Mouse (Mus musculus): ENCODE data around the gene Exph5. TPM values are rescaled to one million over a fixed set of nuclear protein-coding genes. Genes with fewer than 3 reads are reported as not detected.
A peak's percentile ranks its signal among the peaks of the same experiment; 100 is the strongest.

Exph5 gene
- polyA plus RNA-seq, 1 experiment from 2014 or later: 2.6 TPM

DNA sequence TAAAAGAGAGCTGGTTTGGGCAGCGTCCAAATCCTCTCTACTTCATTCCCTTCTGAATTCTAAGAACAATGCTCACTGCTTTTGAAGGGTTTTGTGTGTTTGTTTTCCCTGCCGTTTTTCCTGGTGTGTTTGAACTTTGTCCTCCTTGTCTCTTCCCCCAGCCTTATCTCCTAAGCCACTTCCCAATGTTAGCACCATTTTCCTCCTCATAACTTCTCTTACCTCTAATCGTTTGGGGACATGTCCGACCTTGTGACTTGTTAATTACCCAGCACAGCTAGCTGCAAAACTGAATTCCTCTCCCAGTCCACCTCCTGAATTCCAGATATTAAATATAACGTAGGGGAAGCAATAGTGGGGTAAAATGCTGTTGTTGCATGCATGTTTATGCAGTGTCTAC, 76.1 kb downstream of the Exph5 start:
- WGBS: 55% methylated on average over 5 of the region's 5 CpGs
- no peaks in the 10 kb centered on the region for H3K9me3 ChIP-seq
- H3K4me1 ChIP-seq: no peaks in the 10 kb centered on the region
- no peak overlapping the region for H3K9ac ChIP-seq
- H3K36me3 ChIP-seq: no peaks in the 10 kb centered on the region
- ATAC-seq (ENCODE audit: insufficient number of reproducible peaks, low FRiP score, low TSS enrichment, low read depth): no peak
- H3K27me3 ChIP-seq: no peaks in the 10 kb centered on the region
- H3K27ac ChIP-seq: no peak overlapping the region
- H3K4me3 ChIP-seq: no peak overlapping the region
- no peak overlapping the region for H3K4me2 ChIP-seq

DNA sequence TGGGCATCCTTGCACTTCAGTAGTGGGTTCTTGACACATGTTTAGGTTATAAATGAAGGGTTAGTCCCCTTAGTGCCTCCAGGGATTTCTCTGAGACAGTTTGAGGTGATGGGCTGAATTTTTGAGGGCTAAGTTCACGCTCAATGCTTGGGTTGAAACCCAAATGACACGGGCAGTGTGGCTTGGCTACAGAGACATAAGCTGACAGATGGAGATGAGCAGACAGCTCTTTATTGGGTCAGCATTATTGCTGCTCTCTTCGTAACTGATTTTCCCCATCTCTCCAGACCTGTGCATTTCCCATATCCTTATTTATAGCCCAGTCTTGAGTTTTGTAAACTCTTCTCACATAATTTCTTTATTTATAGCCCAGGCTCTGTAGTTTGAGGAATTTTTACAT, 76.7 kb downstream of the Exph5 start:
- no peaks in the 10 kb centered on the region for H3K36me3 ChIP-seq
- 78% methylated on average over 3 of the region's 3 CpGs for WGBS
- H3K27ac ChIP-seq: no peak overlapping the region
- H3K9ac ChIP-seq: no peak overlapping the region
- H3K4me3 ChIP-seq: no peak overlapping the region
- H3K9me3 ChIP-seq: no peaks in the 10 kb centered on the region
- H3K27me3 ChIP-seq: no peaks in the 10 kb centered on the region
- no peaks in the 10 kb centered on the region for H3K4me1 ChIP-seq
- ATAC-seq (ENCODE audit: insufficient number of reproducible peaks, low FRiP score, low TSS enrichment, low read depth): no peak
- no peak overlapping the region for H3K4me2 ChIP-seq

DNA sequence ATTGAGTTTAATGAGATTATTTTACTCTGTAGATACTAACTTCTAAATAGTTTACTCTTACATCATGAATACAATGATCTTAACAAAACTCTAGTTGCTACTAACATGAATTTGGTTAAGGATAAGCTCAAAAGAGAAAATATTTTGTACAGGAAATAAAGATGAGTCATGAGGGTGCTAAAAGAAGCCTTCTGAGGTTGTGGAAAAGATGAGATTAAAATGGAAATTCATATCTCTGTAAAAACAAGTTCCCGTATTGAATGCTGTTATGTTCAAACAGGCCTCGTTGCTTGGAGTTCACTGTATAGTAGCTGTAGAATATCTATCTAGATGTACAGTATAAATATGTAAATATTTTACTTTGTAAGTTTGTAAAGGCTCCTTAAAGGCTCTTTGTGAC, 79.1 kb downstream of the Exph5 start:
- H3K4me3 ChIP-seq: no peak overlapping the region
- H3K36me3 ChIP-seq: no peaks in the 10 kb centered on the region
- H3K27me3 ChIP-seq: no peaks in the 10 kb centered on the region
- peaks cover 4% of the 10 kb centered on the region; the same call in 1 of the 2 replicates for H3K4me1 ChIP-seq
- WGBS: 83% methylated on average over 2 of the region's 2 CpGs
- H3K4me2 ChIP-seq: no peak overlapping the region
- H3K27ac ChIP-seq: no peak overlapping the region
- H3K9me3 ChIP-seq: no peaks in the 10 kb centered on the region
- H3K9ac ChIP-seq: no peak overlapping the region
- no peak for ATAC-seq (ENCODE audit: insufficient number of reproducible peaks, low FRiP score, low TSS enrichment, low read depth)

DNA sequence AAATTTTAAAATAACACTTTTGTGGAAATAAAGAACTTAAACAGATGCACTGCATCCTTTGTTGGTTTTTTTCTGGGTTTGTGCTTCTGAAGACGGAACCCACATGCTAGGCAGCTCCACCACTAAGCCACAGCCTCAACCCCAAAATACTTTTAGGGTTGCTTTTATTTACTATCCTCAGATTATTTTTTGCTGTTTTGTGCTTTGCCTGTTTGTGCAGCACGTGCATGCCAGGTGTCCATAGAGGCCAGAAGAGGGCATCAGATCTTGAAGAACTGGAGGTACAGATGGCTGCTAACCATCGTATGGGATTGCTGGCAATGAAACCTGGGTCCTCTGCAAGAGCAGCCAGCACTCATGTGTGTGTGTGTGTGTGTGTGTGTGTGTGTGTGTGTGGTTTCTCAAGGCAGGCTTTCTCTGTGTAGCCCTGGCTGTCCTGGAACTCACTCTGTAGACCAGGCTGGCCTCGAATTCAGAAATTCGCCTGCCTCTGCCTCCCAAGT, 79.7 kb downstream of the Exph5 start:
- WGBS: 81% methylated on average over 5 of the region's 5 CpGs
- no peak for ATAC-seq (ENCODE audit: insufficient number of reproducible peaks, low FRiP score, low TSS enrichment, low read depth)
- no peak overlapping the region for H3K9ac ChIP-seq
- no peaks in the 10 kb centered on the region for H3K9me3 ChIP-seq
- no peak overlapping the region for H3K27ac ChIP-seq
- no peak overlapping the region for H3K4me2 ChIP-seq
- H3K27me3 ChIP-seq: no peaks in the 10 kb centered on the region
- no peaks in the 10 kb centered on the region for H3K36me3 ChIP-seq
- H3K4me3 ChIP-seq: no peak overlapping the region
- peaks cover 7% of the 10 kb centered on the region; the same call in 1 of the 2 replicates for H3K4me1 ChIP-seq

DNA sequence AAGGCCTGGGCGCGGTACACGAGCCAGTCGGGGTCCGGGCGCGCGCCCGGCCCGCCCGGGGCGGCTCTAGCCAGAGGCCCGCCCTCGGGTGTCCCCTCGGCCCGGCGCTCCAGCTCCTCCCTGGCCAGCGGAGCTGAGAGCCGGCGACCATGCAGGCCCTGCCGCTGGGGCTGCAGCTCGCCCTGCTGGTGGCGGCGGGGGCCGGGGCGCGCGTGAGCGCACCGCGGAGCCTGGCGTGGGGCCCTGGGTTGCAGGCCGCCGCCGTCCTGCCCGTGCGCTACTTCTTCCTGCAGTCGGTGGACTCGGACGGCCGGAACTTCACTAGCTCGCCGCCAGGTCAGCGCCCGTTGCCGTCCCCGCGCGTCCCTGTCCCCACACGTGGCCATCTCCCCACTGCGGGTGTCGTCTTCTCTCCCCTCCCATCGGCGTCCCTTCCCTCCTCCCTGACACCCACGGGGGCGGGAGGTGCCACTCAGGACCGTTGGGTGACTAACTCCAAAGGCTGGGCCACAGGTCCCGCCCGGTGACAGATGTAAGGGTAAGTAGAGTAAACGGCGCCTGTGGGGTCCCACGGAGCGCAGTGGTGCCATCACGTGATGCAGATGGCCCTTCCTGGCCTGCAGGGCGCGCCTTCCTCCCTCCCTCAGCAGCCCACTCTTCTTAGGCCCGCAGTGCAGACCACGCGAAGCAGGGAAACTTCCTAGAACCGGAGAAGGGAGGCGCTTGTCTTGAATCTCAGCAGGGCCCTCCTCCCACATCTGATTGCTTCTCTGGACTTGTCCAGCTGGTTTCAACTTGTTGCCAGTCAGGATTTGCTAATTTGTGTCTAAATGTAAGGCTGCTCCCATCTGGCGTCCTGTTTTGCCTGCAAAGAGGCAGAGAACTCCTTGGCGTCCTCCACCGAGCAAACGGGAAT, 82.7 kb downstream of the Exph5 start, which contains the start of gene Kdelc2:
TSS of gene Kdelc2 (plus strand) at position 75 of the 916 bp plus-strand sequence.
- Histone ChIP-seq H3K4me1 (peaks cover 7% of the 10 kb centered on the region; the same call in 1 of the 2 replicates), H3K9me3 (no peaks in the 10 kb centered on the region), H3K27ac (peak within 1 kb of the TSS; percentile 99), H3K9ac (peak within 1 kb of the TSS; percentile 97), H3K4me3 (peak within 1 kb of the TSS; percentile 76), H3K36me3 (0 out of 2 replicates have a peak, but pooled peaks cover 3% of the 10 kb centered on the region), H3K27me3 (no peaks in the 10 kb centered on the region), H3K4me2 (peak within 1 kb of the TSS; percentile 69)
- peak; percentile 94 for ATAC-seq (ENCODE audit: insufficient number of reproducible peaks, low FRiP score, low TSS enrichment, low read depth)
- WGBS: under 1% methylated on average over 69 of the region's 75 CpGs

DNA sequence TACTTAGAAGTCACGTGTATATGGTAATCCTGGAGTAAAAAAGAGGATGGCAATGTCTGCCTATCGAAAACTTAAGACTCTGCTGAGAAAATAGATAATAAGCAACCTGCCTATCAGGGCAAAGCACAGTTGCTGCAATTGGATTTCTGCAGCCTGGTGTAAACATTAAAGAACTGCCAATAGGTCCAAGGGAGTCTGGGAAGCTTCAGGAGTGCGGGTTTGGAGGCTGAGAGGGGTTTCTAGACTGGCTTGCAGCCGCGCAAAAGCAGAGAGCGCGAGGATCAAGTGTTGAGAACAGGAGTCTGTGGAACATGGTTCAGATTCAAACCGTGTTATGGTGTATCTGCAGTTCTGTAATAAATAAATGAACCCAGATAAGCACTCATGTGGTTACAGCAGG, 83.4 kb downstream of the Exph5 start:
- 0 out of 2 replicates have a peak, but pooled peaks have one; percentile 15 for ATAC-seq (ENCODE audit: insufficient number of reproducible peaks, low FRiP score, low TSS enrichment, low read depth)
- H3K27ac ChIP-seq: peak overlapping the region; percentile 99
- H3K9ac ChIP-seq: 0 out of 2 replicates have a peak overlapping the region, but pooled peaks have one; percentile 97
- H3K27me3 ChIP-seq: no peaks in the 10 kb centered on the region
- H3K4me2 ChIP-seq: peak overlapping the region; percentile 69
- 8% methylated on average over 8 of the region's 8 CpGs for WGBS
- H3K36me3 ChIP-seq: 0 out of 2 replicates have a peak, but pooled peaks cover 6% of the 10 kb centered on the region
- no peaks in the 10 kb centered on the region for H3K9me3 ChIP-seq
- H3K4me3 ChIP-seq: peak overlapping the region; percentile 76
- H3K4me1 ChIP-seq: peaks cover 7% of the 10 kb centered on the region; the same call in 1 of the 2 replicates

DNA sequence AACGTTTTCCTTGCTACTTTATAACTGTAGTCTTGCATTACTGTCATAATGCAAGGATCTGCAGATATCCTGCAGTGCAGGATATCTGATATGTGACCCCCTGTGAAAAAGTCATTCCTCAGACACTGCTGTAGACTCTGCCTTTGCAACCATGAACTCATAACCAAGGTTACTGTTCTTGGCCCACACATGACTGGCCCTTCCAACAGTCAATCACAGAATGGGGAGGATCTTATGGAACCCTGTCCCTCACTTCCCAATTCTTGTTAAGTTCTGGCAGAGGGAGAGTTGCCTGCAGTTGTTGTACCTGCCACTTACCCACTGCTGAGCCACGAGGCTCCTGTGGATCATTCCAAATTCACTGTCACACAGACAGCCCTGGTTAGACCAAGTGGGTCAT, 86.0 kb downstream of the Exph5 start:
- Histone ChIP-seq H3K9ac (no peak overlapping the region), H3K4me1 (peaks cover 7% of the 10 kb centered on the region; the same call in 1 of the 2 replicates), H3K27ac (no peak overlapping the region), H3K36me3 (peaks cover 12% of the 10 kb centered on the region), H3K27me3 (no peaks in the 10 kb centered on the region), H3K4me2 (no peak overlapping the region), H3K9me3 (no peaks in the 10 kb centered on the region), H3K4me3 (no peak overlapping the region)
- no peak for ATAC-seq (ENCODE audit: insufficient number of reproducible peaks, low FRiP score, low TSS enrichment, low read depth)
- 54% methylated on average over 2 of the region's 2 CpGs for WGBS

DNA sequence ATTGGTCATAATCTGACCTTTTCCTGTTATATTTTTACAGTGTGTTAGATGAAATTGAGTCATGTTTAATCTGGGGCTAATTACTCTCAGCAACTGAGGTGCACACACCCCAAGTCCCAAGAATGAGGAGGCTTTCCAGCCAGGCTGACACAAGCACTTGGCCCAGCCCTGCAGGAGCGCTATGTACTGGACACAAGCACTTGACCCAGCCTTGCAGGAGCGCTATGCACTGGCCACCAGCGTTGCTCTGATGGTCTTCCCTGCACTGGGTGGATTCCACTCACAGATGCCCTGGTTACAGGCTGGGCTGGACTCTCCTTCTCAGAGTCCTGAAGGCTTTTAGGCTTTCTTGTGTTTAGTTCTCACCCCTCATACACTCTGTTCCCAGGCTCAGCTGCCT, 87.6 kb downstream of the Exph5 start:
- Histone ChIP-seq H3K9me3 (no peaks in the 10 kb centered on the region), H3K9ac (no peak overlapping the region), H3K4me2 (no peak overlapping the region), H3K4me1 (peaks cover 7% of the 10 kb centered on the region; the same call in 1 of the 2 replicates), H3K4me3 (no peak overlapping the region), H3K36me3 (peaks cover 12% of the 10 kb centered on the region), H3K27ac (no peak overlapping the region), H3K27me3 (no peaks in the 10 kb centered on the region)
- no peak for ATAC-seq (ENCODE audit: insufficient number of reproducible peaks, low FRiP score, low TSS enrichment, low read depth)
- 88% methylated on average over 3 of the region's 3 CpGs for WGBS

DNA sequence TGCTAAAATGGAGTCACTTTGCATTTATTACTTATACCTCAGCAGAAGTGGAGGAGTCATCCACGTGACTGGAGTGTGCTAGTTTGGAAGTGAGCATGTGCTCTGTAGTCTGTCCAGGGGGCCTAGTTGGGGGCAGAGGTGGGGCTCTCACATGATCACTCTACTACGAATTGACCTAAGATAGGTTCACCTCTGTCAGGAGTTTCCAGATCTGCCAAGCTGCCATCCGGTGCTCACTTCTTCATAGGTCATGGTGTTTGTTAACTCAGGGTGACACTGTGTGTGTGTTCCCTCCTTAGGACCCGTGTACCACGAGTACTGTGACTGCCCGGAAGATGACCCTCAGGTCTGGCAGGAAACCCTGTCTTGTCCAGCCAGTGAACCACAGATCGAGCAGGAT, 88.7 kb downstream of the Exph5 start:
- H3K4me1 ChIP-seq: peaks cover 5% of the 10 kb centered on the region; the same call in 1 of the 2 replicates
- no peak overlapping the region for H3K9ac ChIP-seq
- no peak for ATAC-seq (ENCODE audit: insufficient number of reproducible peaks, low FRiP score, low TSS enrichment, low read depth)
- no peak overlapping the region for H3K4me3 ChIP-seq
- peaks cover 12% of the 10 kb centered on the region for H3K36me3 ChIP-seq
- no peak overlapping the region for H3K27ac ChIP-seq
- H3K4me2 ChIP-seq: no peak overlapping the region
- no peaks in the 10 kb centered on the region for H3K27me3 ChIP-seq
- 77% methylated on average over 7 of the region's 7 CpGs for WGBS
- H3K9me3 ChIP-seq: no peaks in the 10 kb centered on the region

DNA sequence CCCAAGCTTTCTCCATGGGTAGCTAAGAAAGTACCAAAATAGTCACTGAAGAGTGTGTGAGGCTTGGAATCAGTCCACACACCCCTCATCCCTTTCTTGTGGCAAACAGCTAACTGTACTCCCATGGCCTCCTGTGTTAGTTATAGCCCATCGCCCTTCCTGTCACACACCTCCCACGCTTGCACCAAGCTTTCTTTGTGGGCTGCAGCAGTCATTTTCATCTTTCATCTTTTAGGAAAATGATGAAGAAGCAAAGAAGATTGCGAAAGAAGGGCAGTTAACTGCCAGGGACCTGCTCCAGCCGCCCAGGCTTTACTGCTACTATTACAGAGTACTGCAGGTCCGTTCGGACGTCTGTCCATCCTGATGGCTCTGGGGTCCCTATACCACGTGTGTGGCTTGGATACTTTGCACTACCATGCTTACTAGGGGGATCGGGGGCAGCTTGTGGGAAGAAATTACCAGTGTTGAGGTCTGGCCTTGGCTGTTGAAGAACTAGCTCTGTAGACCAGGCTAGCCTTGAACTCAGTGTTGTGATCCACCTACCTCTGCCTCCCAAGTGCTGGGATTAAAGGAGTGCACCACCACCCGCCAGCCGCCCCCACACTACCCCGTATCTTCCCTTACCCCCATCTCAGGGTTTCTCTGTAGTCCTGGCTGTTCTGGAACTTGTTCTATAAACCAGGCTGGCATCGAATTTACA, 96.4 kb downstream of the Exph5 start:
- ATAC-seq (ENCODE audit: insufficient number of reproducible peaks, low FRiP score, low TSS enrichment, low read depth): no peak
- peaks cover 10% of the 10 kb centered on the region for H3K4me1 ChIP-seq
- H3K36me3 ChIP-seq: peaks cover 6% of the 10 kb centered on the region; the same call in 1 of the 2 replicates
- H3K9ac ChIP-seq: no peak overlapping the region
- H3K4me2 ChIP-seq: no peak overlapping the region
- 83% methylated on average over 13 of the region's 13 CpGs for WGBS
- no peaks in the 10 kb centered on the region for H3K9me3 ChIP-seq
- no peaks in the 10 kb centered on the region for H3K27me3 ChIP-seq
- H3K4me3 ChIP-seq: no peak overlapping the region
- H3K27ac ChIP-seq: no peak overlapping the region

DNA sequence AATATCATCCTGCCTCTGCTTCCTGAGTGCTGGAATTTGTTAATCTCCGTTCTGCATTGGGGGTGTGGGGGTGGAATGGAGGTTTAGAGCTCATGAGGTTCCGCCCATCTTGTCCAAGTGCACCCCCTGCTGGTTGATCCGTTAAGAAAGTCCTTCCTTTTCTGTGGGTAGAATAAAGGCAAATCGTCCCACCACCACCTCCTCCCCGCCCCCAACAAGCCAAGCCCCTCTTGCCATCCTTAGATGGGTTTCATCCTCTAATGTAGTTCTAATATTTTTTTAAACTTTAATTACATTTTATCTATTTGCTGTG, 96.9 kb downstream of the Exph5 start:
- peaks cover 15% of the 10 kb centered on the region for H3K4me1 ChIP-seq
- WGBS: 18% methylated on average over 5 of the region's 5 CpGs
- H3K9me3 ChIP-seq: no peaks in the 10 kb centered on the region
- no peak overlapping the region for H3K4me3 ChIP-seq
- H3K27ac ChIP-seq: no peak overlapping the region
- ATAC-seq (ENCODE audit: insufficient number of reproducible peaks, low FRiP score, low TSS enrichment, low read depth): no peak
- peaks cover 6% of the 10 kb centered on the region; the same call in 1 of the 2 replicates for H3K36me3 ChIP-seq
- H3K4me2 ChIP-seq: no peak overlapping the region
- H3K9ac ChIP-seq: no peak overlapping the region
- no peaks in the 10 kb centered on the region for H3K27me3 ChIP-seq

DNA sequence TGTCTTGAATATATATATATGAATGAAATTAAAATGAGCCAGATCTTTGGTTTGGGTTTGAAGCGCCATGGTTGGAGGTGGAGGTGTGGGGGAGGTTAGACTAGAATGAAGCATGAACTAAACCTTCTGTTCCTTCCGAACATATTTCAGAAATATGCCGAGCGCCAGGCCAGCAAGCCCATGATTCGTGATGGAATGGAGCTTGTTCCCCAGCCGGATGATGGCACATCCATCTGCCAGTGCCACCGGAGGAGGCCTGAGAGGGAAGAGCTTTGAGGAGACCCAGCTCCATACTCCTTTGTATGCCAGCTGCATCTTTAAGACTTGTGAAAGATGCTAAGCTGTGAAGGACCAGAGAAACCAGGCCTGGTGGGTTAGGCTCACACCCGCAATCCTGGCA, 98.1 kb downstream of the Exph5 start:
- Histone ChIP-seq H3K27me3 (no peaks in the 10 kb centered on the region), H3K36me3 (peaks cover 6% of the 10 kb centered on the region; the same call in 1 of the 2 replicates), H3K9ac (no peak overlapping the region), H3K4me1 (peaks cover 15% of the 10 kb centered on the region), H3K9me3 (no peaks in the 10 kb centered on the region), H3K4me2 (no peak overlapping the region), H3K27ac (no peak overlapping the region), H3K4me3 (no peak overlapping the region)
- WGBS: 91% methylated on average over 8 of the region's 8 CpGs
- no peak for ATAC-seq (ENCODE audit: insufficient number of reproducible peaks, low FRiP score, low TSS enrichment, low read depth)

All from limb, embryonic 15.5 days (tissue).